Mouse (Mus musculus) liver, embryonic 14.5 days (tissue): ENCODE results near the gene Mical3. TPM values are rescaled to one million over a fixed set of nuclear protein-coding genes. Genes with fewer than 3 reads are reported as not detected.

ENCODE experiments used
- ATAC-seq: fragments of 200-750 bp; cut with Nextera tagmentation; 2 replicates; pipeline ENCODE4 v1.8.0; 2017; ENCODE audit warnings: moderate number of reproducible peaks, mild to moderate bottlenecking, moderate library complexity; ENCODE audit not compliant: insufficient read depth
- DNase-seq, 3 experiments: peaks; one replicate each; pipeline ENCODE4 v3.0.0-alpha.2; 2012 to 2013; ENCODE audit warnings: low read depth in 3 of 3, low spot score in 3 of 3
- H3K27ac ChIP-seq: fragments of 300-500 bp; sonication (generic); 2 replicates; pipeline ENCODE4 v1.5.1; 2014; ENCODE audit warnings: moderate library complexity, mild to moderate bottlenecking, control low read depth, inconsistent platforms
- H3K27me3 ChIP-seq: fragments of 300-500 bp; sonication (generic); 2 replicates; pipeline ENCODE4 v1.6.1; 2014; ENCODE audit warnings: mild to moderate bottlenecking, low read length, moderate library complexity; ENCODE audit not compliant: control insufficient read depth, insufficient read depth
- H3K36me3 ChIP-seq: fragments of 300-500 bp; sonication (generic); replicated peaks from 2 replicates; pipeline ENCODE4 v1.6.1; 2014; ENCODE audit warnings: low read depth; ENCODE audit not compliant: control insufficient read depth, insufficient read depth
- H3K4me1 ChIP-seq, 2 experiments: fragments of 200-500 bp in 1 of 2; fragments of 300-500 bp in 1 of 2; sonication (generic) in 1 of 2; replicated peaks; 2 replicates each; pipeline ENCODE4 v1.6.1; 2012 to 2014; ENCODE audit warnings: antibody characterized with exemption in 1 of 2, inconsistent platforms in 1 of 2, low read length in 1 of 2; ENCODE audit not compliant: control insufficient read depth in 2 of 2, insufficient read depth in 2 of 2
- H3K4me2 ChIP-seq: fragments of 300-500 bp; sonication (generic); 2 replicates; pipeline ENCODE4 v1.6.1; 2014; ENCODE audit warnings: low read depth, mild to moderate bottlenecking, control low read depth, moderate library complexity
- H3K4me3 ChIP-seq, 2 experiments: fragments of 200-500 bp in 1 of 2; fragments of 300-500 bp in 1 of 2; sonication (generic) in 1 of 2; 2 replicates each; pipeline ENCODE4 v1.5.1; 2012 to 2014; ENCODE audit warnings: low read depth in 2 of 2, low read length in 2 of 2, mild to moderate bottlenecking in 2 of 2, control low read depth in 1 of 2, inconsistent platforms in 1 of 2, moderate library complexity in 1 of 2; ENCODE audit not compliant: insufficient read depth in 1 of 2
- H3K9ac ChIP-seq: fragments of 300-500 bp; sonication (generic); replicated peaks from 2 replicates; pipeline ENCODE4 v1.6.1; 2014; ENCODE audit warnings: mild to moderate bottlenecking, control low read depth, moderate library complexity
- H3K9me3 ChIP-seq: fragments of 300-500 bp; sonication (generic); 2 replicates; pipeline ENCODE4 v1.6.1; 2016; ENCODE audit warnings: low read length, mixed read lengths; ENCODE audit not compliant: control insufficient read depth
- CTCF ChIP-seq: IDR thresholded peaks from 2 replicates; pipeline ENCODE4 v1.5.1; 2016; ENCODE audit warnings: antibody characterized with exemption, low read depth, control low read depth
- EP300 ChIP-seq: IDR thresholded peaks from 2 replicates; pipeline ENCODE4 v1.6.1; 2016; ENCODE audit warnings: antibody characterized with exemption, low read depth
- WGBS: fragments of 180-500 bp; shearing (Covaris S2); extraction: QIAGEN DNeasy Blood & Tissue Kit; methylation state at CpG from one replicate; pipeline ENCODE4 v1.1.7; 2014; ENCODE audit not compliant: insufficient replicate concordance; 5-methylcytosine and 5-hydroxymethylcytosine counted together
- polyA plus RNA-seq, 2 experiments: library from polyadenylated mRNA; depleted of rRNA in 1 of 2; stranded (reverse) in 1 of 2; unstranded in 1 of 2; fragments of >200 nt; fragmentation: Nextera tagmentation in 1 of 2; extraction: Ambion mirVana in 1 of 2; gene quantifications; 2 replicates each; pipeline versions ENCODE4 v1.2.1 to v1.2.3; 2012 to 2014

Mical3 gene
- polyA plus RNA-seq, 2 experiments: 8.1 to 9.4 TPM

GRCm38 (mm10) chr6:120903961-120904360 lies 226.8 kb downstream of the Mical3 start:
- Histone ChIP-seq H3K4me3 (no peak overlapping the region), H3K27ac (no peak overlapping the region), H3K9ac (no peak overlapping the region), H3K36me3 (no peaks in the 10 kb centered on the region), H3K4me2 (no peak overlapping the region; the same call in 1 of the 2 replicates), H3K27me3 (no peaks in the 10 kb centered on the region), H3K4me1 (peaks cover 3 to 10% of the 10 kb centered on the region in 2 experiments; a peak in 1 of 4 replicates), H3K9me3 (no peaks in the 10 kb centered on the region)
- DNase-seq (no peak), ATAC-seq (no peak)
- TF ChIP-seq CTCF (0 out of 2 replicates have a peak, but pooled peaks have one; percentile 2), EP300 (no peak)
- 66% methylated on average over 11 of the region's 11 CpGs for WGBS

- H3K36me3 ChIP-seq: no peaks in the 10 kb centered on the region
- peaks cover 3 to 10% of the 10 kb centered on the region in 2 experiments; a peak in 1 of 4 replicates for H3K4me1 ChIP-seq
- H3K9ac ChIP-seq: no peak overlapping the region
- WGBS: 28% methylated on average over 5 of the region's 5 CpGs
- DNase-seq (peak in 2 of 3 experiments; percentile 42 to 45), ATAC-seq (peak; percentile 65)
- H3K4me3 ChIP-seq: no peak overlapping the region
- no peak overlapping the region; the same call in 1 of the 2 replicates for H3K4me2 ChIP-seq
- no peaks in the 10 kb centered on the region for H3K27me3 ChIP-seq
- no peak overlapping the region for H3K27ac ChIP-seq
- peak; percentile 83 for TF ChIP-seq CTCF
- no peak for TF ChIP-seq EP300
- H3K9me3 ChIP-seq: no peaks in the 10 kb centered on the region
Measured at GRCm38 (mm10) chr6:120903450-120903912, 227.3 kb downstream of the Mical3 start.

- ATAC-seq (no peak), DNase-seq (peak in 1 of 3 experiments; percentile 17)
- no peak for TF ChIP-seq CTCF
- TF ChIP-seq EP300: no peak
- Histone ChIP-seq H3K4me2 (no peak overlapping the region), H3K9me3 (no peaks in the 10 kb centered on the region), H3K27me3 (no peaks in the 10 kb centered on the region), H3K4me3 (no peak overlapping the region), H3K9ac (no peak overlapping the region), H3K4me1 (peaks cover 3 to 10% of the 10 kb centered on the region in 2 experiments; a peak in 1 of 4 replicates), H3K36me3 (no peaks in the 10 kb centered on the region), H3K27ac (no peak overlapping the region)
- WGBS: 64% methylated on average over 14 of the region's 14 CpGs
Measured at GRCm38 (mm10) chr6:120901776-120902645, 228.8 kb downstream of the Mical3 start.

- no peaks in the 10 kb centered on the region for H3K27me3 ChIP-seq
- 64% methylated on average over 6 of the region's 6 CpGs for WGBS
- H3K9me3 ChIP-seq: no peaks in the 10 kb centered on the region
- peak in 1 of 3 experiments; percentile 45 for DNase-seq
- TF ChIP-seq EP300 (no peak), CTCF (peak; percentile 97)
- no peak overlapping the region for H3K9ac ChIP-seq
- no peak overlapping the region for H3K4me2 ChIP-seq
- no peak overlapping the region for H3K4me3 ChIP-seq
- peaks cover 5% of the 10 kb centered on the region; the same call in 1 of the 2 replicates for H3K36me3 ChIP-seq
- no peaks in the 10 kb centered on the region; a peak in 1 of 4 replicates for H3K4me1 ChIP-seq
- 0 out of 2 replicates have a peak, but pooled peaks have one; percentile 32 for ATAC-seq
- H3K27ac ChIP-seq: no peak overlapping the region
Measured at GRCm38 (mm10) chr6:120898188-120898833, 232.5 kb downstream of the Mical3 start.

GRCm38 (mm10) chr6:120894524-120894923 lies 236.3 kb downstream of the Mical3 start:
- Histone ChIP-seq H3K4me3 (no peak overlapping the region), H3K36me3 (peaks cover 33% of the 10 kb centered on the region), H3K9me3 (no peaks in the 10 kb centered on the region), H3K4me1 (no peaks in the 10 kb centered on the region), H3K9ac (no peak overlapping the region), H3K27me3 (no peaks in the 10 kb centered on the region), H3K27ac (no peak overlapping the region), H3K4me2 (no peak overlapping the region)
- ATAC-seq: no peak
- DNase-seq: no peak
- 72% methylated on average over 9 of the region's 9 CpGs for WGBS
- TF ChIP-seq EP300 (no peak), CTCF (no peak)
